ENCODE assay signal across 8 mouse cellular contexts in the genomic region with DNA sequence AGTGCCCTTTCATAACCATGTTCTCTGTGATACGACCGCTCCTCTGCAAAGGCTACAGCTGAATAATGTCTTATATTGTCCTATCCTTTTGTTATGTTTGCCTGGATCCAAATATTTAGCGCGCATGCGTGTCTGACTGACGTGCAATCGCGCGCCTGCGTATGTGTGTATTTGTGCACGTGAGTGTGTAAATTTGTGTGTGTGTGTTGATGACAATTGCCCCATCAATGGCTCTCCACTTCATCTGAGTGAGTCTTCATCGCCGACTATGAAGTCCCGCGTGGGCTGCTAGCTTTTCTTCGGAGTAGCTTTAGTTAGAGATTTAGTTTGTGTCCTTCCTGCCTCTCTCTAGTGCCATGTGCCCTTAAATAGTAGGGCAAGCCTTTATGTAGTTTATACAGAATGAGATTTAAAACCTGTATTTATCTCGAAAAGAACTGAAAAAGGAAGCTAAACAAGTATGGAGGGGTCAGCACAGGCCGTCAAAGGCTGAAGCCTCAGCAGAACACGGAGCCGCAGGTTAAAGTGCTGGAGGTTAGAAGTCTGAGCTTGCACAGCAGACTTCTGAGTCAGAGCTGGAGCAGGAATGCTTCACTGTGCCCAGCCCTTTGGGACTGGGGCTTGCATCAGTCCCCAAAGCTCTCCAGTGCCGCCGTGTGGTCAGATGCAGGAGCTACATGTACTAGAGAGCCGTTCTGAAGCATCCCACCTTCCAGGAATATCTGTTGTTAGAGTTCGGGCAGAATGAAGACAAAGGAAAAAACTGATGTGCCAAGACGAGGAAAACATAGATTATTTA. TPM values are rescaled to one million over a fixed set of nuclear protein-coding genes. Genes with fewer than 3 reads are reported as not detected.
DNase-seq lines count a peak whose midpoint lies in the region; ATAC-seq and TF ChIP-seq lines count a peak whose summit lies in the region.

No protein-coding gene starts in this region.

- ATAC-seq in heart, embryonic 15.5 days (replicated peaks; ENCODE audit: insufficient number of reproducible peaks, insufficient read depth, low FRiP score, low read depth): peak; percentile 79
- no peak for ATAC-seq in liver, embryonic 13.5 days (ENCODE audit: low read depth)
- ATAC-seq in neural tube, embryonic 14.5 days (ENCODE audit: low read depth): peak; percentile 85; the same call in 1 of the 2 replicates

- TF ChIP-seq POLR2A in testis, adult 2 months (IDR thresholded peaks at IDR 0.05; ENCODE audit: control insufficient read depth, low read depth, low read length): no peak

- H3K27ac ChIP-seq in forebrain, embryonic 10.5 days: no peak overlapping the region
- H3K27ac ChIP-seq in heart, embryonic 15.5 days: no peak overlapping the region
- H3K27ac ChIP-seq in liver, embryonic 13.5 days: no peak overlapping the region
- H3K27ac ChIP-seq in neural tube, embryonic 14.5 days (ENCODE audit: low read depth, low read length): no peak overlapping the region
- no peak overlapping the region for H3K27ac ChIP-seq in testis, adult 2 months (ENCODE audit: control insufficient read depth, insufficient read depth, low read depth, low read length)

- no peak overlapping the region for H3K4me3 ChIP-seq in forebrain, embryonic 10.5 days
- no peak overlapping the region for H3K4me3 ChIP-seq in heart, embryonic 15.5 days
- H3K4me3 ChIP-seq in liver, embryonic 13.5 days (replicated peaks): no peak overlapping the region
- no peak overlapping the region for H3K4me3 ChIP-seq in neural tube, embryonic 14.5 days (ENCODE audit: low read depth, low read length)
- no peak overlapping the region; the same call in 1 of the 2 replicates for H3K4me3 ChIP-seq in testis, adult 2 months (ENCODE audit: control insufficient read depth, low read depth, low read length)

- H3K9ac ChIP-seq in heart, embryonic 15.5 days: no peak overlapping the region
- no peak overlapping the region for H3K9ac ChIP-seq in liver, embryonic 13.5 days
- H3K9ac ChIP-seq in neural tube, embryonic 14.5 days (replicated peaks; ENCODE audit: low read depth, low read length): no peak overlapping the region

- peak overlapping the region; percentile 36; the same call in 1 of the 2 replicates for H3K4me2 ChIP-seq in heart, embryonic 15.5 days
- no peak overlapping the region for H3K4me2 ChIP-seq in liver, embryonic 13.5 days
- no peak overlapping the region for H3K4me2 ChIP-seq in neural tube, embryonic 14.5 days (ENCODE audit: low read depth, low read length)

- no peaks in the 10 kb centered on the region for H3K27me3 ChIP-seq in forebrain, embryonic 10.5 days (ENCODE audit: poor library complexity, severe bottlenecking)
- no peaks in the 10 kb centered on the region for H3K27me3 ChIP-seq in heart, embryonic 15.5 days
- no peaks in the 10 kb centered on the region for H3K27me3 ChIP-seq in liver, embryonic 13.5 days
- H3K27me3 ChIP-seq in neural tube, embryonic 14.5 days (ENCODE audit: control insufficient read depth, insufficient read depth, low read length): no peaks in the 10 kb centered on the region
- H3K27me3 ChIP-seq in testis, adult 2 months (ENCODE audit: control insufficient read depth, insufficient read depth, low read length): no peaks in the 10 kb centered on the region

- peaks cover 4% of the 10 kb centered on the region for H3K4me1 ChIP-seq in forebrain, embryonic 10.5 days
- H3K4me1 ChIP-seq in heart, embryonic 15.5 days (replicated peaks): peaks cover 5% of the 10 kb centered on the region
- no peaks in the 10 kb centered on the region for H3K4me1 ChIP-seq in liver, embryonic 13.5 days (replicated peaks)
- no peaks in the 10 kb centered on the region for H3K4me1 ChIP-seq in neural tube, embryonic 14.5 days (ENCODE audit: control insufficient read depth, insufficient read depth, low read length)
- peaks cover 6% of the 10 kb centered on the region; the same call in 1 of the 2 replicates for H3K4me1 ChIP-seq in testis, adult 2 months (ENCODE audit: control insufficient read depth, insufficient read depth, low read length)

- DNase-seq in CD4-positive, CD25-positive, alpha-beta regulatory T cell, adult 2 months (ENCODE audit: low read depth, low spot score): peak; percentile 79
- peak; percentile 32 for DNase-seq in brain, embryonic 18.5 days (ENCODE audit: low read depth, low spot score)
- peak; percentile 76 for DNase-seq in forebrain, embryonic 10.5 days (ENCODE audit: extremely low spot score, low spot score)
- DNase-seq in kidney, postnatal 25 days: peak; percentile 83 to 85
- DNase-seq in liver, embryonic 13.5 days: peak; percentile 38

- 56% methylated on average over 25 of the region's 25 CpGs for WGBS in forebrain, embryonic 10.5 days
- 46% methylated on average over 25 of the region's 25 CpGs for WGBS in heart, embryonic 15.5 days
- WGBS in liver, embryonic 13.5 days (ENCODE audit: insufficient replicate concordance): 48% methylated on average over 25 of the region's 25 CpGs
- 53% methylated on average over 25 of the region's 25 CpGs for WGBS in neural tube, embryonic 14.5 days

- H3K36me3 ChIP-seq in forebrain, embryonic 10.5 days (replicated peaks): no peaks in the 10 kb centered on the region
- H3K36me3 ChIP-seq in heart, embryonic 15.5 days: no peaks in the 10 kb centered on the region
- no peaks in the 10 kb centered on the region for H3K36me3 ChIP-seq in liver, embryonic 13.5 days
- no peaks in the 10 kb centered on the region for H3K36me3 ChIP-seq in neural tube, embryonic 14.5 days (ENCODE audit: control insufficient read depth, insufficient read depth, low read length)
- no peaks in the 10 kb centered on the region for H3K36me3 ChIP-seq in testis, adult 2 months (ENCODE audit: control insufficient read depth, insufficient read depth, low read length)

- no peaks in the 10 kb centered on the region for H3K9me3 ChIP-seq in forebrain, embryonic 10.5 days
- no peaks in the 10 kb centered on the region for H3K9me3 ChIP-seq in heart, embryonic 15.5 days (replicated peaks)
- no peaks in the 10 kb centered on the region for H3K9me3 ChIP-seq in liver, embryonic 13.5 days (replicated peaks)
- no peaks in the 10 kb centered on the region for H3K9me3 ChIP-seq in neural tube, embryonic 14.5 days (ENCODE audit: control insufficient read depth, low read length)

- TF ChIP-seq CTCF in testis, adult 2 months (IDR thresholded peaks at IDR 0.05; ENCODE audit: control insufficient read depth, insufficient read depth, insufficient replicate concordance, low read depth, low read length): peak; percentile 81

RNA-seq across cellular contexts. Expression of gene Shcbp1l, which starts 38.5 kb away (rescaled TPM):
- polyA plus RNA-seq in forebrain, embryonic 10.5 days (2016; fragmentation: Nextera tagmentation; extraction: Ambion mirVana): 0.22 and 0.37 TPM in 2 replicates
- polyA plus RNA-seq in heart, embryonic 15.5 days (2015; fragmentation: Nextera tagmentation; extraction: Ambion mirVana): 0.25 TPM in 1 of 2 replicates, not detected in the other
- polyA plus RNA-seq in liver, embryonic 13.5 days (2015; fragmentation: Nextera tagmentation; extraction: Ambion mirVana): 0.21 and 0.23 TPM in 2 replicates
- 1.1 TPM in 2 replicates for polyA plus RNA-seq in neural tube, embryonic 14.5 days (2014; fragmentation: Nextera tagmentation; extraction: Ambion mirVana)
- polyA plus RNA-seq in testis, adult 2 months (2012; rRNA removed): 110 and 111 TPM in 2 replicates

RNA-seq across cellular contexts. Expression of gene Lamc1, which starts 53.9 kb away (rescaled TPM):
- polyA plus RNA-seq in forebrain, embryonic 10.5 days (2016; fragmentation: Nextera tagmentation; extraction: Ambion mirVana): 23.3 and 24.1 TPM in 2 replicates
- polyA plus RNA-seq in heart, embryonic 15.5 days (2015; fragmentation: Nextera tagmentation; extraction: Ambion mirVana): 74.3 and 85.4 TPM in 2 replicates
- polyA plus RNA-seq in liver, embryonic 13.5 days (2015; fragmentation: Nextera tagmentation; extraction: Ambion mirVana): 7.1 and 7.2 TPM in 2 replicates
- polyA plus RNA-seq in neural tube, embryonic 14.5 days (2014; fragmentation: Nextera tagmentation; extraction: Ambion mirVana): 17.2 and 39.2 TPM in 2 replicates
- polyA plus RNA-seq in testis, adult 2 months (2012; rRNA removed): 6.2 and 7.2 TPM in 2 replicates

Comparison
In these comparisons a context has a peak if more than half of its experiments do, and no peak if none do; other contexts are left out.
1. DNase-seq: peak in every context shown above with its lines; median percentile 84 in kidney, postnatal 25 days; 79 in CD4-positive, CD25-positive, alpha-beta regulatory T cell, adult 2 months; 76 in forebrain, embryonic 10.5 days; 38 in liver, embryonic 13.5 days; 32 in brain, embryonic 18.5 days.
2. RNA of gene Shcbp1l, which starts 38.5 kb away (polyA plus RNA-seq): 110 to 111 TPM in testis, adult 2 months; 1.1 TPM in neural tube, embryonic 14.5 days, 0.22 to 0.37 TPM in forebrain, embryonic 10.5 days, 0.21 to 0.23 TPM in liver, embryonic 13.5 days and 0.25 TPM in heart, embryonic 15.5 days; every median in the first group is over 10 times any median in the second.